Mouse (Mus musculus) spleen, adult 2 months (tissue): ENCODE data around the gene Ttc34. TPM values are rescaled to one million over a fixed set of nuclear protein-coding genes. Genes with fewer than 3 reads are reported as not detected.

Experiments used
- DNase-seq, 2 experiments: peaks; one replicate each; pipeline versions ENCODE4 v3.0.0 to v3.0.0-alpha.2; 2012 to 2021; ENCODE audit warnings: low spot score in 2 of 2, low read depth in 1 of 2
- H3K27ac ChIP-seq: fragments of 200-500 bp; 2 replicates; pipeline ENCODE4 v1.5.1; 2012; ENCODE audit warnings: low read length, inconsistent platforms; ENCODE audit not compliant: insufficient read depth
- H3K27me3 ChIP-seq: fragments of 200-500 bp; 2 replicates; pipeline ENCODE4 v1.6.1; 2012; ENCODE audit warnings: mild to moderate bottlenecking, moderate library complexity, low read length, inconsistent platforms; ENCODE audit not compliant: control insufficient read depth, insufficient read depth
- H3K36me3 ChIP-seq: fragments of 200-500 bp; 2 replicates; pipeline ENCODE4 v1.6.1; 2012; ENCODE audit warnings: mild to moderate bottlenecking, low read length, inconsistent platforms; ENCODE audit not compliant: control insufficient read depth, insufficient read depth
- H3K4me1 ChIP-seq: fragments of 200-500 bp; 2 replicates; pipeline ENCODE4 v1.6.1; 2011; ENCODE audit warnings: inconsistent platforms; ENCODE audit not compliant: control insufficient read depth, insufficient read depth, insufficient read length
- H3K4me3 ChIP-seq: fragments of 200-500 bp; 2 replicates; pipeline ENCODE4 v1.5.1; 2011; ENCODE audit warnings: mild to moderate bottlenecking, inconsistent platforms; ENCODE audit not compliant: insufficient read depth, insufficient read length; ENCODE audit errors: extremely low read depth
- CTCF ChIP-seq: fragments of 200-500 bp; IDR thresholded peaks from 2 replicates; pipeline ENCODE4 v1.5.1; 2011; ENCODE audit warnings: mild to moderate bottlenecking, inconsistent platforms; ENCODE audit not compliant: insufficient read depth, insufficient read length, insufficient replicate concordance; ENCODE audit errors: extremely low read depth
- POLR2A ChIP-seq: fragments of 200-500 bp; IDR thresholded peaks from 2 replicates; pipeline ENCODE4 v1.6.1; 2011; ENCODE audit warnings: low read depth, low read length, inconsistent platforms
- WGBS: fragments of 180-500 bp; shearing (Covaris S2); methylation state at CpG from one replicate; pipeline ENCODE4 v1.1.7; 2018; 5-methylcytosine and 5-hydroxymethylcytosine counted together
- polyA plus RNA-seq: library from polyadenylated mRNA; depleted of rRNA; stranded (reverse); fragments of >200 nt; gene quantifications from 2 replicates; pipeline ENCODE4 v1.2.3, GENCODE M21; 2012

The Ttc34 gene
- polyA plus RNA-seq, 1 experiment, result 0.01 TPM

DNA sequence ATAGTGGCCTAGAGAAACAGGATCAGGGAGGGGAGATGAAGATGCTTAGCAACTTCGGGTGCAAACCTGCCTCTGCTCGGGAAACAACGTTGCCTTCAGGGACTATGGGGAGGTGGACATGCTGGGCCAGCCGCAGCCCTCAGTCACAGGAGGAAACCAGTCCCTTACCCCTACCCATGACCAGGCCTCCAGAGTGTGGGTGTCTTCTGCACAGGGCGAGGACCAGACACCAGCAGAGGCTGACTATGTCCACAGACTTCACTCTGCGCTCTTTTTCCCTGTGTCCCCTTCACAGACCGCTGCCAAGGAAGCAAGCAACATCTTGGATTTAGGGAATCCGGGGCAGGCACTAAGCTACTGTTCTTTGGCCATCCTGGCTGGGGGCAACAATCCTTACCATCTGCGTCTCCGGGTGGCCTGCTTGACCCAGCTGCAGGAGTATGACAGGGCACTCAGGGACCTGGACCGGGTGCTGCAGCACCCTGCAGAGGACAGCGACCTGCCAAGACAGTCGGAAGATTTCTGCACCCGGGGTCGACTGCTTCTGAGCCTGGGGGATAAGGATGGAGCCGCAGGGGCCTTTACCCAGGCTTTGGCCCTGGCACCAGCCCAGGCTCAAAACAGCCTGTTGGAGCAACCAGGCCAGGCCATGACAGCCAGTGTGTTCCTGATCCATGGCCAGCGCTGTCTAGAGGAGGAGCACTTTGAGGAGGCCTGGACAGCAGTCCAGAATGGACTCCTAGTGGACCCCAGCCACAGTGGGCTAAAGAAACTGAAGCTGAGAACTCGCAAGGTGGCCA is 27.9 kb downstream of the Ttc34 start:
- no peak for DNase-seq
- no peaks in the 10 kb centered on the region; the same call in 1 of the 2 replicates for H3K4me1 ChIP-seq
- WGBS, result 91% methylated on average over 18 of the region's 18 CpGs
- H3K4me3 ChIP-seq, result no peak overlapping the region
- no peaks in the 10 kb centered on the region for H3K36me3 ChIP-seq
- H3K27me3 ChIP-seq, result no peaks in the 10 kb centered on the region
- no peak overlapping the region for H3K27ac ChIP-seq
- no peak for TF ChIP-seq CTCF
- no peak for TF ChIP-seq POLR2A

GRCm38 (mm10) chr4:154866391-154866790 is 29.1 kb downstream of the Ttc34 start:
- TF ChIP-seq CTCF (no peak), POLR2A (no peak)
- Histone ChIP-seq H3K4me3 (no peak overlapping the region), H3K27ac (no peak overlapping the region), H3K36me3 (no peaks in the 10 kb centered on the region), H3K27me3 (no peaks in the 10 kb centered on the region), H3K4me1 (no peaks in the 10 kb centered on the region; the same call in 1 of the 2 replicates)
- no peak for DNase-seq
- WGBS, result 89% methylated on average over 5 of the region's 5 CpGs

- DNase-seq, result no peak
- Histone ChIP-seq H3K27ac (no peak overlapping the region), H3K36me3 (no peaks in the 10 kb centered on the region), H3K4me3 (no peak overlapping the region), H3K27me3 (no peaks in the 10 kb centered on the region), H3K4me1 (no peaks in the 10 kb centered on the region; the same call in 1 of the 2 replicates)
- WGBS, result 76% methylated on average over 6 of the region's 6 CpGs
- TF ChIP-seq CTCF (no peak), POLR2A (no peak)
Measured at GRCm38 (mm10) chr4:154867257-154867656, 30.0 kb downstream of the Ttc34 start.

GRCm38 (mm10) chr4:154869440-154869839 is 32.2 kb downstream of the Ttc34 start, which contains the start of gene Mmel1:
Mmel1 (plus strand) TSS chr4:154869585.
- Histone ChIP-seq H3K27ac (no peak within 1 kb of the TSS), H3K27me3 (no peaks in the 10 kb centered on the region), H3K4me1 (no peaks in the 10 kb centered on the region; the same call in 1 of the 2 replicates), H3K4me3 (no peak within 1 kb of the TSS), H3K36me3 (no peaks in the 10 kb centered on the region)
- 85% methylated on average over 7 of the region's 7 CpGs for WGBS
- DNase-seq, result no peak
- TF ChIP-seq POLR2A, result no peak
- no peak for TF ChIP-seq CTCF

DNA sequence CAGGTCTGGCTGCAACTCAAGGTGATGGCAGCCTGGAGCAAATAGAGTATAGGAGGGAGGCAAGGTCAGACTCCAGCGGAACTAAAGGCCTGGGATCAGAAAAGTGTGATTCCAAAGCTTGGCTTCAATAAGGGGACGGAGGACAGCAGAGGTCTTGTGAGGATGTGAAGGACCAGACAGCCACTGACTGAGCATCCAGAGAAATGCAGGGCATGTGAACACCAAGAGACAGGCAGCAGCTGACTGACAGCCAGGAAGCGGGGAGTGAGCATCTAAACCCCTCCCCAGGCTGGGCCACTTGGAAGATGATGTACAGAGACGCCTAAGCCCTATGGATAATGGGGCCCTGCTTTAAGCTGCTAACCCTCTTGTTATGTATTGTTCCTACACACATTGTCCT is 33.5 kb downstream of the Ttc34 start:
- H3K36me3 ChIP-seq, result no peaks in the 10 kb centered on the region
- 82% methylated on average over 4 of the region's 4 CpGs for WGBS
- DNase-seq, result no peak
- no peaks in the 10 kb centered on the region for H3K4me1 ChIP-seq
- no peaks in the 10 kb centered on the region for H3K27me3 ChIP-seq
- H3K27ac ChIP-seq, result no peak overlapping the region
- no peak for TF ChIP-seq CTCF
- no peak for TF ChIP-seq POLR2A
- no peak overlapping the region for H3K4me3 ChIP-seq

DNA sequence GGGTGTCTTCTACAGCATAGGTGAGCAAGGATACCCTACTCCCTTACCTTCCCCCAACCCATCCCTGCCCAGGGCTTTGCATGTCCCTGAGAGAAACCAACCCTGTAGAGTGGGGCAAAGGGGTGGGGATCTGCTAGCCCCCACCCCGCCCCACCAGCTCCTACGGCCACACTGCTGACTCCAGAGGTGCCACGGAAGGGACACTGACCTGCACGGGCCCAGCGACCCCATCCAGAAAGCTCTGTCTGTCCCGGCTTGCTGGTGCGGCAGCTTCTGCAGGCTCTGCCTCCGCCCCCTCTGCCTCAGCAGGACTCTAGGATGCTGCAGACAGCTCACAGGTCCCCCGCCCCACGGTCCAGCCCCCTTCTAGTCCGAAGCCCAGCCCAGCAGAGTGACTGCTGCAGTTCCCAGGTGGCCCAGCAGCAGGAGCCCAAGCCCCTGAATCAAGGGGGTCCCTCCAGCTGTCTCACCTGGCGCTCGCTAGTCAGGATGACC is 34.5 kb downstream of the Ttc34 start:
- TF ChIP-seq CTCF (no peak), POLR2A (no peak)
- H3K27ac ChIP-seq, result no peak overlapping the region
- DNase-seq, result no peak
- 34% methylated on average over 13 of the region's 13 CpGs for WGBS
- H3K27me3 ChIP-seq, result no peaks in the 10 kb centered on the region
- no peaks in the 10 kb centered on the region for H3K36me3 ChIP-seq
- H3K4me1 ChIP-seq, result no peaks in the 10 kb centered on the region
- no peak overlapping the region for H3K4me3 ChIP-seq

GRCm38 (mm10) chr4:154873186-154873585 is 35.9 kb downstream of the Ttc34 start:
- WGBS, result 83% methylated on average over 6 of the region's 6 CpGs
- no peaks in the 10 kb centered on the region for H3K36me3 ChIP-seq

More at GRCm38 (mm10) chr4:154873186-154873585, 35.9 kb downstream of the Ttc34 start:
- Histone ChIP-seq H3K27ac (no peak overlapping the region), H3K4me3 (no peak overlapping the region), H3K27me3 (no peaks in the 10 kb centered on the region), H3K4me1 (no peaks in the 10 kb centered on the region)
- DNase-seq, result no peak
- TF ChIP-seq CTCF (no peak), POLR2A (no peak)
